Mouse (Mus musculus): ENCODE results near the gene Mnx1.

Mnx1 gene

DNA sequence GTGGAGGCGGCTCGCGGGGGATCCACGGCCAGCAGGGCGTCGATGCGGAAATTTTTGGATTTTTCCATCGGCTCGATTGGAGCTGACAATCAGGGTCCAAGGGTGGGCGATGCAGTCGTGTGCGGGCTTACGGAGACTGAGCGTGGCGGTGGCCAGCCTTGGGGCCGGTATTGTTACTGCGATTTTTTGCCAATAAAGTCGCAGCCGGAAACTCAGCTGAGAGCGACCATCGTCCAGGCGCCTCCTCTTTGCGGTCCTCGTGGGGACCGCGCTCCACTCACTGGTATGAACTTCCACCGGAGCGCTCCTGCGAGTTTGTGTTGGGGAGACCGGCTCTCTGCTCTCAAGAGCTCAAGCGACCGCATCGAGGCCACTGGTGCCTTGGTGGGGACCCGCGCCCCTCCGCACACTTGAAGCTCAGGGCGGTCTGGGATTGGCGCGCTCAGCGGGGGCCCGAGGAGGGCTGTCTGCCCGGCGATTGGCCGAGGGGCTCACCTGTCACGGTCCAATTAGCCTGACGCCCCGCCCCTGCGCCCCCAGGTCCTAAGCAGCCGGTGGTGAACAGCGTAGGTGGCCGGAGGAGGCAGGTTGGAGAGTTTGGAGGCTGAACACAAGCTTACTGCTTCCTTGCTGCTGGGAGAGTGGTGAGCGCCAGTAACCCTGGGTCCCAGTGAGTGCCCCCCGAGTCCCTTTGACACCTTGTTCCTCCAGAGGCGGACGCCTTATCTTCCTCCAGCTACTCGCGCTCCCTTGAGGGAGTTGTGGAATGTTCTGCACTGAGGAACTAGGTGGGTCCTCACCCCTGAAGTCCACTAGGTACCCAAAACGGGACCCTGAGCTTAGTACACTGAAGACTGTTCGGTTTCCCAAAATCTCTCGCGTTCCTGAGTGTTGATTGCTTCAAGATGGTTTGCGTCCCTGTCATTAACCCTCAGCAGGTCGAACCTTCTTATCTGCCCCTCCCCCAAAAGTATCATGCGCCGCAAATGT is at the start of gene Mnx1:
TSS of gene Mnx1 (minus strand) at position 263 of the 990 bp plus-strand sequence.
- no peak for DNase-seq (ENCODE audit: low spot score)

DNA sequence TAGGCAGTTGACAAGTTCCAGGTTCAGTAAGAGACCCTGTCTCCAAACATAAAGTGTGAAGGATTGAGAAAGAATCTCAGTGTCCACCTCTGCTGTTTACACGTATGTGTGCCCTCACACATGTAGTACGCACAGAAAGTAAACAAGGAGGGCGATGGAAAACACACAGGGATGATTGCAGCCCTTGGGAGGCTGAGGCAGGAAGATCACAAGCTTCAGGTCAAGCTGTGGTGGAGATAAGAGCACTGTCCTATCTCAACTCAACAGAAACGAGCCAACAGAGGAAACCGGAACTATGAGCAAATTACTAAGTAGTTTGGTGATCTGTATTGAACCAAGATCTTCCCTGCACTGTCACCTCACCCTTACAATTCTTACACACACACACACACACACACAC is 38.2 kb upstream of the Mnx1 start:
- DNase-seq (ENCODE audit: low spot score), result no peak

DNA sequence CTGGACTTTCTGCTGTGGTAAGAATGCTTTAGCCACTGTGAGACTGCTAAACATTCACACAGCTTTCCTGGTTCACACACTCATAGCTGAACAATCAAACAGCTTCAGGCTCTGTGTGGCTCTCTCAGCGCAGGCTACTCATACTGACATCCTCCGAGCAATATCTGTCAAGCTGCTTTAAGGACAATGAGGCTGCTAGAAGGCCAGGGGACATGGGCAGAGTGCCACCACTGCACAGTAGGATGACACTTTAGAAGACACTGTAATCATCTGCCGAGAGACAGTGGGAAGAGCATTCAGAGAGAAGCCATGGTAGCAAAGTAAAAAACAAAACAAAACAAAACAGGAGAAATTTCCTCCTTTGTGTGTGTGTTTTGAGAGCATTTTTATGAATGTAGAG is 37.6 kb upstream of the Mnx1 start:
- no peak for DNase-seq (ENCODE audit: low spot score)

DNA sequence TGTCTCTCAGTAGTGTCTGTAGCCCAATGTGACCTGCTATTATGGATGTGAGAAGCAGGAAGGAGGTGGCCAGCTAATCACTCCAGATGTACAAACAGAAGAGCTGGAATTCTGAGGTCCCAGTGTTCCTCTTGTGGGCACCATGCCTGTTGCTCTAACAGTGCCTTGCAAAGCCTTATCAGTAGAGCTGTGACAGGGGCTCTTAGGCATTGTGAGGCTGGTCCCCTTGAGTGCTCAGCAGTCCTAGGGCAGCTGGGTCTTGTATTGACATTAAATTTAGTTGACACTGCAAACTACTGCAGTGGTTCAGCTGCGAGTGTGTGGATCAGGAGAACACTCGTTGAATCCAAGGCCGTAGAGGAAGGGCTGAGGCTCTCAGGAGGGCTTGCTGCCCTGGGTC is 28.7 kb upstream of the Mnx1 start:
- DNase-seq (ENCODE audit: low spot score), result no peak

DNA sequence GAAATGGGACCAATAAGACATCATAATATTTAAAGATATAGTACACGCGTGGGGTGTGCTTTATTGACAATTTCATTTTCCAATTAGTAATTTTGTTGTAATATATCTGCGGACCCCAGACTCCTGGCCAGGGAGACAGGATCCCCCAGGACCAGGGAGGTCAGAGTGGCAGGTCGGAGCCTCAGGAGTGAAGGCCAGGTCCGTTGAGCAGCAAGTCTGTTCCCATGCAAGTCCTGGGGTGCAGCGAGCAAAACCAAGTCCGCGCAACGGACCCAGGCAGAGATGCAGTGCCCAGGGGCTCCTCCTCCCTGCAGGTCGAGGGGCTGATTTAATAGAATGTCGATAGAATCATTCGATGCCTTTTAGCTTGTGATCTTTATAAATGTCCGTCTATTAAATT is 9.1 kb upstream of the Mnx1 start:
- DNase-seq (ENCODE audit: low spot score), result no peak

DNA sequence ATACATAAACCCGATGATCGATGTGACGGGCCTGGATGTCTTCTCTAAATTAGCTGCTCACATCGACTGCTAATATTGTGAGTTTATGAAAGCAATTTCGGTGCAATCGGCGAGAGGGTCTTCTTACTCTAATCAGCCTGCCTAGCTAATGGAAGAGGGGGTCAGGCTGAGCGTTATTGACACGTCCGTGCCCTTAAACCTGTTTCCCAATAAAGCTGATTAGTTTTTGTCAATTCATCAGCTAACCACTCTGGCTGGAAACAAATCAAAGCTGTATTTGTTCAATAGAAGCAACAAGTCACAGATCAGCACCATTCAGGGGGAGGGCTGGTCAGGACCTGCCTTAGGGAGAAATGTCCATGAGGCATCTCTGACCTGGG is 7.7 kb upstream of the Mnx1 start:
- no peak for DNase-seq (ENCODE audit: low spot score)

DNA sequence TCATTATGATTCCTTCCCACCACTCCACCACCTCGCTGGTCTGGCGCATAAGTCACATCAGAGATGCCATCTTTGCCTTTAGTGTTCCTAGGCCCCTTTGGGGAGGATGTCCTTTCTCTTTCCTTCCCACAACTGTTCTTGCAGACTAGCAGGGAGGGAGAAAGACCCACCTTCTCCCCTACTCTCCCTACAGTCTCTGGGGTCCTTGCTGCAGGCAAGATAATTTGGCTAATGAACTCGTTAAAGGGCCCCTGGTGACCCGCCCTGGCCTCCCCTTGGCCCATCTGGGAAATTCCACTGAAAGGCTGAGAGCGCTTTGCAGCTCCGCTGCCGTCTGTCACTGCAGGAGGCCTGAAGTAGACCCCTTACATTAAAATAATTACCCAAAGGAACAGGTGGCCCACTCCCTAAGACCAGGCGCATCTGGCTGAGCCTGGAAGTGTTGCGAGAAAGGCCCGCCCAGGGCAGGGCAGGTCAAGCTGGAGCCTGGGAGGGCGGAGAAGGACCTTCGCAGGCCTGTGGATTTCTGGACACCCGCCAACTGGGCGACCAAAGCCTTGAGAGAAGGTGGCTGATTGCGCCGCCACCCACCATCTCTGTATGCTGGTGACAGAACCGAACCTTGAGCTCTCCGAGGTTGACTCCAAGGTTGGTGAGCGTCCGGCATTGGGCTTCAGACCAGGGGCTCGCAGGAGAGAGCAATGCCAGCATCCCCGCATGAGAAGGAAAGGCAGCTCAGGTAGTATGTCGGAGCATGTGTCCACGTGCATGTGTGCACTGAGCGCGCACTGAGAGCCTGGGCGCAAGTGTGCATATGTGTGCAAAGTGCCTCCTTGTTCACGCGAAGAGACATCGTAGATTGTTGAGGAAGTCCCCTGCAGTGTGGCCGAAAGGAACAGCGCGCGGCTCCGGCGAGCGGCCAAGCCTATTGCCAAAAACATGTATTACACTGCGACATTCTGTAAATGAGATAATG is 7.0 kb upstream of the Mnx1 start:
- no peak for DNase-seq (ENCODE audit: low spot score)

DNA sequence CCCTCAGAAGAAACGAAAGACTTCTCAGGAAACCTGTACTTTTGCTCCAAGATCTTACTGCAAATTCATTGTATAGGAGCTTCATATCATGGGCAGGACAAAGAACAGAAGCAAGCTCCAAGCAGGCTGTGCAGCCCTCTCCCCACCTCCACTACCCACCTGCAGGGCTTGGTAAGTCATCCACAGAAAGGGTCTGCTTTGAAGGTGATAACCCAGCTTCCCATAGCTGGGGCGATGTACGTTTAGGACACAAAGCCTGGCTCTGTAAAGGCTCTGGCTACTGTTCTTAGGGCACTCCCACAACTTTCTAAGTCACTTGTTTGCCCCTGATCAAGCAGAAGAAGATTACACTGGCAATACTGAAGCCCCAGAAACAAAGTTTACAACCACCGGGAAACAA is 5.5 kb upstream of the Mnx1 start:
- no peak for DNase-seq (ENCODE audit: low spot score)

DNA sequence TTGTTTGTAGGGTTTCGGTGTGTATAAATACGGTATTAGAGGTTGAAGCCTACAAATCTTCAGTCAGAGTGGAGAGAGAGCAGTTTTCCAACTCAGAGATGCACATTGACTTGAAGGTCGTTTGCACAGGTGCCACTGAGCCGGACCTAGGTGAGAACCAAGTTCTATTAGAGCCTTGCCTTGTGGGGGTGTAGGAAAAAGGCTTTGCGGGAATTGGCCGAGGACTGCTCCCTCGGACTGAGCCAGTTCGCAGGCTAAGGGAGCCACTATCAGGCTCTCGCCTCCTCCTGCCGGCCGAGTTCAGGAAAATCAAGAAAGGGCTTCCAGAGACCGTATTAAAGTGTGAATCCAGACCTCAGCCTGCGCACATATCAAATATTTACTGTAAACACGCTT is 926 bp upstream of the Mnx1 start:
- no peak for DNase-seq (ENCODE audit: low spot score)

DNA sequence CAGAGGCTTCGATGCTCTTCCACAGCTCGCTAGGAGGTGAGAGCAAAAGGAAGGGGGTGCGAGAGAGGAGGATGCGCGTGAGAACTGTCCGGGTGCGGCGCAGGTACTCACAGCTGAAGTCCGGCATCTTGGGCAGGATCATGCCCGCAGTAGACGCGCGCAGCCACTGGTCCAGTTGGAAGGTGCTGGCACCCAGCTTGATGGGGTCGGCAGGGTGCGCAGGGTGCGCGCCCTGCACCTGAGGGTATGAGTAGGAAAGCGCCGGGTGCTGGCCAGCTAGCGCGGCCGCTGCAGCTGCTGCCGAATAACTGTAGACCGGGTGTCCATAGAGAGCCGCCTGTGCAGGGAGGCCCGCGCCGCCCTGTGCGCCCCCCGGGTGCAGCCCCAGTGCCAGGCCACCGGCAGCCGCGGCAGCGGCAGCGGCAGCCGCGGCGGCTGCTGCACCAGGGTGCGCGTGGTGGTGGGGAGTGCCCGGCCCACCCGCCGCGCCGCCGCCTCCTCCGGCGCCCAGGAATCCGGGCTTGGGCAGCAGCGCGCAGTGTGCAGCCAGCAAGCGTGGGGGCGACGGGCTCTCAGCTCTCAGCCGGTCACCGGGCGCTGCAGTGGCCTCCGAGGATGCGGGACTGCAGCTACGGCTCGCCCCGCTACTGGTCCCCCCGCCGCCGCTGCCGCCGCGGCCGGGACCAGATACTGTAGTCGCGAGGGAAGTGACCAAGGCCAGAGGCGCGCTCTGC is 629 bp downstream of the Mnx1 start:
- no peak for DNase-seq (ENCODE audit: low spot score)

DNA sequence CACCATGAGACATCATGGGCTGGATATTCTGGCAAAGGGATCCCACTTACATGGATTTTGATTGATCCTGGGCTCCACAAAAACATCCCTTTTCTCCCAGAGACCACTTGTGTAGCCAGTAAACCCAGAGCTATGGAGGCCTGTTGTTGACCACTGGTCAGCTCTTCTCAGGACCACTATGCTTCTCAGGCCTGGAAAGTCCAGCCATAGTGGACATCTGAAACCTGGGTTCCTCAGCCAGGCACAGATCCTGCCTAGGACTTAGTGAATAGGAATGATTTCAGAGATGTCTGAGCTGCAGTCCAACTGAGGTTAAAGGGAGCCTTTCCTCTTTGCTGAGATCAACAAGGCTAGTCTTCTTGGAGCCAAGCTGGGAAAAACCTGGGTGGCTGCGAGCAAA is 2.2 kb downstream of the Mnx1 start:
- DNase-seq (ENCODE audit: low spot score), result no peak

DNA sequence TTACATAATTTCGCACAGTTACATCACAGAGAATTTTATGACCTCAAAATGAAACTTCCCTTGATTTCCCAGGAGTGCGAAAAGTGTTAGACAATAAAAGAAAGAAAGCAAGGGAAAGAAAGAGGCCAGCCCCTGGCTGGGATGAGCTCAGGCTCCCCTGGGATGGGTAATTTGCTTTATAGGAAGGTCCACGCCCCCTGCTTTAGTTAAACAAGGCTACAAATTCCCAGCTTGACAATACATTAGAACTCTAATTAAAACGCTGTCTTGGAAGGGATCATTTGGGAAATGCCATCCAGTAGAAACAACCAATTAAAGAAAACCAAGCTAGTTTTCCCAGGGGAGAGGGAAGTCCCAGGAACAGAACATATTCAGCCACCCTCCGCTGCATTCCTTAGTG is 2.7 kb downstream of the Mnx1 start:
- DNase-seq (ENCODE audit: low spot score), result no peak

DNA sequence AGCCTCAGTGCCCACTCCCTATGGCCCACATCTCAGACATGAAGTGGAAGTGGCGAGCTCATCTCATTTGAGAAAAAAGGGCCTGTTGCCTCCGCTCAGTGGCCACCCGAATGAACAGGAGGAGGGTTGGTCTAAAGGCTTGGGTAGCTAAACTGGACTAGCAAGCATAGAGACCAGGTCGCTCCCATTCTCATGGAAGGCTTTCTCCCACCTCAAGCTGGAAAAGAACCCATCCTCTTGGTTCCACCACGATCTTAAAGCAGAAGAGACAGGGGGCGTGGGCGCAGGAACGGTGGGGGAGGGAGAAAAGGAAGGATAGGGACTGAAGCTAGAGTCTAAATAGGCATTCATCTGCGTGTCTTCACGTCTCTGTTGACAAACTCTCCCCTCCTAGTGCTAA is 3.2 kb downstream of the Mnx1 start:
- DNase-seq (ENCODE audit: low spot score), result no peak

DNA sequence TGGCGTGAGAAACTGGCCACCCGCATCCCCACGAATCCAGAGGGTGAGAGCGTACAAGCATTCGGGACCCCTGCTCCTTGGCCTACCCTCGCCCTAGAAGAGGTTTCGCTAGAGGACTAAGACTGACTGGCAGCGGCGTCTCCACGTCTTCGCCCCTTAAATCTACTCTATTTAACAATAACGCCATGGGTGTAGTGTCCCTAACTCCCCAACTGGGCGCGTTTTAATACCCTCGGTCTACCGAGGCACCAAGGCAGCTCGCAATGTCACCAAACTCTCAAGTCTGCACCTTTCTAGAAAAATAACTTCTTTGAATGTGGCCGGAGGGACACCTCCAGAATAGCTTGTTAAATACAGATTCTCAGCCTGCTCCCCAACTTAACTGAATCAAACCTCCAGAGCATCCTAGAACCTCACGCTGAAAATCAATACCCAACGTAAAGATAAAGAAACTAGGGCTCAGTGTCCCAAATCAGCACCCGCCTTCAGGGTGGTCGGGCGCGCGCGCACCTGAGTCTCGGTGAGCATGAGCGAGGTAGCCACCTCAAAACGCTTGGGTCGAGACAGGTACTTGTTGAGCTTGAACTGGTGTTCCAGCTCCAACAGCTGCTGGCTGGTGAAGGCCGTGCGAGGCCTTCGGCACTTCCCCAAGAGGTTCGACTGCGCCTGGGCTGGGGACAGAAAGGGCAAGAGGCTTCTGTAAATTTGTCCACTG is 3.9 kb downstream of the Mnx1 start:
- DNase-seq (ENCODE audit: low spot score), result no peak

DNA sequence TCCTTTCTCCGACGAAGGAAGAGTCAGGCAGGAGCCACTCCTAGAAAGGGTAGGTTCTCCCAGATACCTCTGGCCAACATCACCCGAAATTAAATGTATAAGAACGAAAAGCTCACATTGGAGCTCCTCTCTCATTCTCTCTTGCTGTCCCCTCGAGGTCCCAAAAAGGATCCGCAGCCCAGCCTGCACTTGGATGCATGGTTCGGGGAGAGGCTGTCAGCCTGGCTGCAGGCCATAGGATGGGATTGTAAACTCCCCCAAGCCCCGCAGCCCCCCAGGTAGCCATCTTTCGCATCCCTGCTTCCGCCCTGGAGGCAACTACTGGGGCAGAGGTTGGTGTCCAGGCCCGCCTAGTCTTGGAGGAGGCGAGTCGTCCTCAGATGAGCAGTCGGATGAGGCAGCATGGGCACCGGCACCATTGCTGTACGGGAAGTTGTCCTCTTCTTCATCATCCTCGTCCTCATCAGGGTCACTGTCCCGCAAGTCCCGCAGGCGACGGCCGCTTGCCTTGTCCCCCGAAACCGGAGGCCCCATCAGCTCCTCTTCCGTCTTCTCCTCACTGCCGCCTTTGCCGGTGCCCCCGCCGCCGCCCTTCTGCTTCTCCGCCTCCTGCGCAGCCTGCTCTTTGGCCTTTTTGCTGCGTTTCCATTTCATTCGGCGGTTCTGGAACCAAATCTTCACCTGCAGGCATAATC is 4.6 kb downstream of the Mnx1 start:
- DNase-seq (ENCODE audit: low spot score), result no peak

DNA sequence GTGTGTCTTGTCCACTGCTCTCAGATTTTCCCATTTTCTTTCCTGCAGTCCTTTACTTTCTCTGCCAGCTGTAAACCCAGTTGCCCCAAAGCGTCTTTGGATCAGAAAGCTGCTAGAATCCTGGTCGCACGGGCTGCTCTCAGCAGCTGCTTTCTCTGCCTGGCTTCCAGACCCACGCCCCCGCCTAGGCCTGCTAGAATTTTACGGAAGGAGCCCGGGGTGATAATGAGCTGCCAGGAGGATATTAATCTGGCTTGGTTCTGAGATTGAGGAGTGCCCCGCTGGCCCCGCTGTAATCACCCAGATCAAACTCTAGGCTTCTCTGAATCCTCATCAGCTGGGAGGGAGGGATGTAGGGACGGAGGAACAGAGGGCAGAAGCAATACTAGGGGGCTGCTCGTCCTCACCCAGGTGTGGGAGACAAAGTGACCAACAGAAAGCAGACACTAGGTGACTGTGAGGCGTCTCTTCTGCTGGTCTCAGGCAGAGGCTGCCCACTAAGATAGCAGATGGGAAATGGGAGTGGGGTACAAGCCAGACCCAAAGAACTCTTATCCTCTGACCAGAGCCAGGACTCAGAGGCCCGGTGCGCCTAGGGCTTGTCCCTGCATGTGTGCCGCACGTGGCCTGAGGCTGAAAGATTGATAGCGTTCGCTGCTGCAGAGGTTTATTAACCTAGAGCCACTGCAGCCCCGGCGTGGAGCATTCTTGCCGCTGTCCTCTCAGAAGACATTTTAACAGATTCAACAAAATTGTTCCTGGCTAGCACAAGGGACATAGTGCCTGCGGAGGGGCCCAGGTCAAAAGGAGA is 6.2 kb downstream of the Mnx1 start:
- DNase-seq (ENCODE audit: low spot score), result no peak

DNA sequence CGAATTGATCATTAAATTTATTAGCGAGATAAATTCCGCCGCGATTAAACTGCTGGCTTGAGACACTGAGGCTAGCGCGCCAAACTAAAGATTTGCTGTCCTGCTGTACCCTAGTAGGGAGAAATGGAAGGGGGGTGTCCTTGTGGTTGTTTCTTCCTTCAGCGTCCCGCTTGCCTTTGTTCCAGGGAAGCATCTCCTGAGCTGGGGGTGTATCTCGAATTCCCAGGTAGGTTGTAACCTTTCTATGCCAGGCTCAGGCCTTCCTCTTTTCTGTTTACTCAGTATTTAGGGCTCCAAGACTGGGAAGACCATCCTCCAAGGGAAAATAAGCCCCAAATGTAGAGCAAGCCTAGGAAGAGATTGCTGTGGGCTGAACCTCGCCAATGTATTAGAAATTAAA is 6.9 kb downstream of the Mnx1 start:
- no peak for DNase-seq (ENCODE audit: low spot score)

DNA sequence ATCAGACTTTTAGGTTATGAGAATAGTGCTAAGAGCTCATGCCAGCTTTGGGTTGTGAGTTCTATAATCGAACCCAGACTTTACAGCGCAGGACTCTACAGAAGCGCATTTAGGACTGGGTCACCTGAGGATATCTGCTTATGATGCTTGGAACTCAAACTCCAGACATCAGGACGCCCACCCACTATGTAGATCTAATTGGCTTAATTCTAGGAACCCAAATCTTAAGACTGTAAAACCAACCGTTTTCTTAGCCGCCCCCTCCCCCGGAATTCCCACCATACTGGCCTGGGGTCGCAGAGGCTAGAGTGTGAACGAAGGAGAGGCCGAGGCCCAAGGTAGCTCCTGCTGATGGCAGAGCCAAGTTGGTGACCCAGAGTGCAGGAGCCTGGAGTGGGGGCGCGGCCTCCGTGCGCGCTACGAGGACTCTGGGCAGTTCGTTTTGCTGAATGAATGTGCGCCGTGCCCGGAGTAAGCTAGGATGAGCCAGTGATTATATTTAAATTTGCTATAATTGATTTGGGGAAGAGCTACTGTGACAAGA is 7.3 kb downstream of the Mnx1 start:
- no peak for DNase-seq (ENCODE audit: low spot score)

DNA sequence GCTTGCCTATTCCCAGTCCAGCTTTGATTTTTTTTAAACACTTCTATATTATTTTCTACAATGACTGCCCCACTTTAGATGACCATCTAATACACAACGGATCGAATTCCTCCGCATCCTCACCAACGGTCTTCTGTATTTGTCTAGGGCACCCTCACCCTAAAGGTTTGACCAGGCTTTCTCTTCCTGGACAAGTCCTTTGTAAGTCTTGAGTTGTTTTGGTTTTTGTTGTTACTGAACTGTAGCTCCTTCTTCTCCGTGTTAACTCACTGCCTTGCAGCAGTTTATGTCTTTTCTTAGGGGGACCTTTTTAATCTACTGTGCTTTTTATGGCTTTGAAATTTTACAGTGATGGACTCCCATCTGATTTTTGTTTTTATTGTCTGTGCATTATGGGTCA is 8.0 kb downstream of the Mnx1 start:
- DNase-seq (ENCODE audit: low spot score), result no peak

DNA sequence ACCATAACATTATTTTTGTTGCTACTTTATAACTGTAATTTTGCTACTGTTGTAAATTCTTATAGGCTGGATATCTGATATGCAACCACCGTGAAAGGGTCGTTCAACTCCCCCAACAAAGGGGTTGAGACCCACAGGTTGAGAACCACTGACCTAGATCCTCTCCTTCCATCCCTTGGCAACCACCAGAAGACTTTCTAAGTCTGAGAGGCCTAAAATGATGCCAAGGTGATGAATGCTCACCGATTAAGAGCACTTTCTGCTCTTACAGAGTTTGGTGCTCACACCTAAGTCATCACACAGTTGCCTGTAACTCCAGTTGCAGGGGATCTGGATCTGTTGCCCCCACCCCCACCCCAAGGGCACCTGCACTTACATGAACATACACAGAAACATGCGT is 8.8 kb downstream of the Mnx1 start:
- DNase-seq (ENCODE audit: low spot score), result no peak

Data from layer of hippocampus, adult 9-10 months (tissue).